In genomic region chr5:43947330-43947977, GRCm38 (mm10) we compare ENCODE assay signal across 9 mouse cellular contexts. TPM values are rescaled to one million over a fixed set of nuclear protein-coding genes. Genes with fewer than 3 reads are reported as not detected.
DNase-seq lines count a peak whose midpoint lies in the region; ATAC-seq lines count a peak whose summit lies in the region.
"Had no signal": no experiment of that assay in that cellular context is flagged by ENCODE, and none has a peak within 500 bp of the region (broad histone marks: within the 10 kb centered on the region; RNA-seq: fewer than 3 reads in every experiment).

No protein-coding gene starts in this region.

- no peak for DNase-seq in heart, postnatal 36 days
- peak; percentile 22 for DNase-seq in ZHBTc4 (ENCODE audit: low read depth, low spot score)
- DNase-seq in lung, postnatal 36 days = peak; percentile 11
- peak; percentile 37 for DNase-seq in thymus, postnatal 4 days
- DNase-seq in left cerebral cortex, adult 9 months (ENCODE audit: low spot score in 2 of 2) = no peak
- no peak for DNase-seq in layer of hippocampus, postnatal 36 days

- no peak overlapping the region for H3K9ac ChIP-seq in heart, embryonic 15.5 days
- no peak overlapping the region for H3K9ac ChIP-seq in hindbrain, embryonic 12.5 days

- peak overlapping the region; percentile 74 for H3K4me2 ChIP-seq in heart, embryonic 15.5 days
- peak overlapping the region; percentile 77 for H3K4me2 ChIP-seq in hindbrain, embryonic 12.5 days (replicated peaks)

- intact Hi-C loops in heart, postnatal 36 days (cut with DNase I) = no loop called here

- peaks cover 9% of the 10 kb centered on the region for H3K4me1 ChIP-seq in heart, embryonic 15.5 days (replicated peaks)
- H3K4me1 ChIP-seq in hindbrain, embryonic 12.5 days = peaks cover 17% of the 10 kb centered on the region

- ATAC-seq in heart, embryonic 15.5 days (replicated peaks; ENCODE audit: insufficient number of reproducible peaks, insufficient read depth, low FRiP score, low read depth) = no peak
- peak; percentile 49 for ATAC-seq in hindbrain, embryonic 12.5 days (ENCODE audit: low FRiP score)

- WGBS in heart, embryonic 15.5 days = 35% methylated on average over 9 of the region's 9 CpGs
- WGBS in hindbrain, embryonic 12.5 days = 41% methylated on average over 9 of the region's 9 CpGs

- no peaks in the 10 kb centered on the region for H3K36me3 ChIP-seq in heart, embryonic 15.5 days
- no peaks in the 10 kb centered on the region for H3K36me3 ChIP-seq in hindbrain, embryonic 12.5 days

- no peaks in the 10 kb centered on the region for H3K9me3 ChIP-seq in heart, embryonic 15.5 days (replicated peaks)
- no peaks in the 10 kb centered on the region for H3K9me3 ChIP-seq in hindbrain, embryonic 12.5 days (replicated peaks)

- H3K27me3 ChIP-seq in heart, embryonic 15.5 days = peaks cover 3% of the 10 kb centered on the region; the same call in 1 of the 2 replicates
- H3K27me3 ChIP-seq in hindbrain, embryonic 12.5 days = peaks cover 6% of the 10 kb centered on the region; the same call in 1 of the 2 replicates

- no peak overlapping the region for H3K27ac ChIP-seq in heart, embryonic 15.5 days
- no peak overlapping the region for H3K27ac ChIP-seq in hindbrain, embryonic 12.5 days

- peak overlapping the region; percentile 43; the same call in 1 of the 2 replicates for H3K4me3 ChIP-seq in heart, embryonic 15.5 days
- peak overlapping the region; percentile 27; the same call in 1 of the 2 replicates for H3K4me3 ChIP-seq in hindbrain, embryonic 12.5 days

RNA-seq across cellular contexts. Expression of gene Fgfbp1, which starts 34.1 kb away (rescaled TPM):
- polyA plus RNA-seq in heart, embryonic 15.5 days (2015; fragmentation: Nextera tagmentation; extraction: Ambion mirVana) = 1.8 and 5.8 TPM in 2 replicates
- total RNA-seq in heart, postnatal 36 days (2021) = not detected
- polyA plus RNA-seq in hindbrain, embryonic 12.5 days (2016; fragmentation: Nextera tagmentation; extraction: Ambion mirVana) = 0.94 and 1.1 TPM in 2 replicates
- total RNA-seq in layer of hippocampus, postnatal 36 days (2021) = under 1 TPM; 0.27 to 0.66 TPM
- total RNA-seq: MEL had no signal

RNA-seq across cellular contexts. Expression of gene Gm7879, which starts 34.5 kb away (rescaled TPM):
- polyA plus RNA-seq in heart, embryonic 15.5 days (2015; fragmentation: Nextera tagmentation; extraction: Ambion mirVana) = 0.27 and 0.39 TPM in 2 replicates
- total RNA-seq in heart, postnatal 36 days (2021) = 1 to 10 TPM; 6.6 to 6.9 TPM
- not detected in 2 replicates for polyA plus RNA-seq in hindbrain, embryonic 12.5 days (2016; fragmentation: Nextera tagmentation; extraction: Ambion mirVana)
- 10 to 100 TPM; 10.7 to 11.8 TPM for total RNA-seq in layer of hippocampus, postnatal 36 days (2021)

Comparison
In these comparisons a context has a peak if more than half of its experiments do, and no peak if none do; other contexts are left out.
1. DNase-seq: peak in ZHBTc4 (single experiment), lung, postnatal 36 days (single experiment) and thymus, postnatal 4 days (single experiment); none in heart, postnatal 36 days (0 of 2), left cerebral cortex, adult 9 months (0 of 2) and layer of hippocampus, postnatal 36 days (0 of 2).